Mouse (Mus musculus): ENCODE results near the gene Agl. TPM values are rescaled to one million over a fixed set of nuclear protein-coding genes. Genes with fewer than 3 reads are reported as not detected.
"Not testable (repeated sequence)": the region's sequence is repeated elsewhere in the genome, so short reads cannot be mapped to it uniquely, and the experiment has no call there.

Agl gene
- polyA plus RNA-seq, 1 experiment from 2014 or later, result 7.7 TPM

- DNase-seq (ENCODE audit: low spot score), result peak; percentile 52
Measured at GRCm38 (mm10) chr3:116748391-116749170, 59.4 kb downstream of the Agl start.

- not testable (repeated sequence) for DNase-seq (ENCODE audit: low spot score)
Measured at GRCm38 (mm10) chr3:116747648-116748047, 60.3 kb downstream of the Agl start.

- no peak for DNase-seq (ENCODE audit: low spot score)
Measured at GRCm38 (mm10) chr3:116740963-116741362, 67.0 kb downstream of the Agl start.

- no peak for DNase-seq (ENCODE audit: low spot score)
Measured at GRCm38 (mm10) chr3:116740106-116740505, 67.9 kb downstream of the Agl start.

- DNase-seq (ENCODE audit: low spot score), result no peak
Measured at GRCm38 (mm10) chr3:116737326-116737731, 70.6 kb downstream of the Agl start.

- DNase-seq (ENCODE audit: low spot score), result no peak
Measured at GRCm38 (mm10) chr3:116729483-116730174, 78.3 kb downstream of the Agl start.

GRCm38 (mm10) chr3:116726807-116727206, 81.2 kb downstream of the Agl start:
- DNase-seq (ENCODE audit: low spot score), result no peak

GRCm38 (mm10) chr3:116723496-116724481, 84.2 kb downstream of the Agl start:
- no peak for DNase-seq (ENCODE audit: low spot score)

- DNase-seq (ENCODE audit: low spot score), result no peak
Measured at GRCm38 (mm10) chr3:116722980-116723379, 85.0 kb downstream of the Agl start.

- no peak for DNase-seq (ENCODE audit: low spot score)
Measured at GRCm38 (mm10) chr3:116718951-116719350, 89.0 kb downstream of the Agl start.

GRCm38 (mm10) chr3:116713031-116713430, 94.9 kb downstream of the Agl start:
- no peak for DNase-seq (ENCODE audit: low spot score)

- peak; percentile 14 for DNase-seq (ENCODE audit: low spot score)
Measured at GRCm38 (mm10) chr3:116712436-116712881, 95.5 kb downstream of the Agl start, which contains the start of gene Slc35a3. Slc35a3 (minus strand) TSS chr3:116712831.

GRCm38 (mm10) chr3:116711624-116712435, 96.1 kb downstream of the Agl start:
- DNase-seq (ENCODE audit: low spot score), result peak; percentile 54

- DNase-seq (ENCODE audit: low spot score), result no peak
Measured at GRCm38 (mm10) chr3:116710941-116711340, 97.0 kb downstream of the Agl start.

- no peak for DNase-seq (ENCODE audit: low spot score)
Measured at GRCm38 (mm10) chr3:116705637-116706204, 102.2 kb downstream of the Agl start.

GRCm38 (mm10) chr3:116703835-116704234, 104.1 kb downstream of the Agl start:
- no peak for DNase-seq (ENCODE audit: low spot score)

- no peak for DNase-seq (ENCODE audit: low spot score)
Measured at GRCm38 (mm10) chr3:116702647-116703272, 105.2 kb downstream of the Agl start.

- peak; percentile 8 for DNase-seq (ENCODE audit: low spot score)
Measured at GRCm38 (mm10) chr3:116701601-116702000, 106.4 kb downstream of the Agl start.

GRCm38 (mm10) chr3:116698786-116699185, 109.2 kb downstream of the Agl start:
- no peak for DNase-seq (ENCODE audit: low spot score)

- no peak for DNase-seq (ENCODE audit: low spot score)
Measured at GRCm38 (mm10) chr3:116695666-116695985, 112.3 kb downstream of the Agl start.
